Mouse (Mus musculus): Measurements from ENCODE around the gene Lamtor5. TPM values are rescaled to one million over a fixed set of nuclear protein-coding genes. Genes with fewer than 3 reads are reported as not detected.
A peak's percentile ranks its signal among the peaks of the same experiment; 100 is the strongest.
"Not testable (repeated sequence)": the region's sequence is repeated elsewhere in the genome, so short reads cannot be mapped to it uniquely, and the experiment has no call there.

The Lamtor5 gene
- total RNA-seq, 1 experiment from 2014 or later = 35.3 TPM

GRCm38 (mm10) chr3:107260956-107261850 is 17.5 kb upstream of the Lamtor5 start:
- no peak for ATAC-seq (ENCODE audit: extremely low read depth, insufficient number of reproducible peaks, low FRiP score, poor library complexity, severe bottlenecking)

GRCm38 (mm10) chr3:107261851-107262165 is 16.9 kb upstream of the Lamtor5 start:
- no peak for ATAC-seq (ENCODE audit: extremely low read depth, insufficient number of reproducible peaks, low FRiP score, poor library complexity, severe bottlenecking)

- no peak for ATAC-seq (ENCODE audit: extremely low read depth, insufficient number of reproducible peaks, low FRiP score, poor library complexity, severe bottlenecking)
These were observed 11.8 kb upstream of the Lamtor5 start for GRCm38 (mm10) chr3:107266814-107267345.

- no peak for ATAC-seq (ENCODE audit: extremely low read depth, insufficient number of reproducible peaks, low FRiP score, poor library complexity, severe bottlenecking)
These were observed 6.2 kb upstream of the Lamtor5 start for GRCm38 (mm10) chr3:107272433-107272832.

GRCm38 (mm10) chr3:107273820-107274219 is 4.8 kb upstream of the Lamtor5 start:
- peak; percentile 79 for ATAC-seq (ENCODE audit: extremely low read depth, insufficient number of reproducible peaks, low FRiP score, poor library complexity, severe bottlenecking)

- ATAC-seq (ENCODE audit: extremely low read depth, insufficient number of reproducible peaks, low FRiP score, poor library complexity, severe bottlenecking) = no peak
These were observed 3.3 kb upstream of the Lamtor5 start for GRCm38 (mm10) chr3:107275351-107275750.

GRCm38 (mm10) chr3:107275996-107276395 is 2.7 kb upstream of the Lamtor5 start:
- no peak for ATAC-seq (ENCODE audit: extremely low read depth, insufficient number of reproducible peaks, low FRiP score, poor library complexity, severe bottlenecking)

- ATAC-seq (ENCODE audit: extremely low read depth, insufficient number of reproducible peaks, low FRiP score, poor library complexity, severe bottlenecking) = no peak
These were observed 2.0 kb upstream of the Lamtor5 start for GRCm38 (mm10) chr3:107276626-107277025.

GRCm38 (mm10) chr3:107286123-107286522 is 7.5 kb downstream of the Lamtor5 start:
- no peak for ATAC-seq (ENCODE audit: extremely low read depth, insufficient number of reproducible peaks, low FRiP score, poor library complexity, severe bottlenecking)

GRCm38 (mm10) chr3:107287346-107287745 is 8.7 kb downstream of the Lamtor5 start:
- ATAC-seq (ENCODE audit: extremely low read depth, insufficient number of reproducible peaks, low FRiP score, poor library complexity, severe bottlenecking) = no peak

- no peak for ATAC-seq (ENCODE audit: extremely low read depth, insufficient number of reproducible peaks, low FRiP score, poor library complexity, severe bottlenecking)
These were observed 12.2 kb downstream of the Lamtor5 start, which contains the start of gene Slc16a4 for GRCm38 (mm10) chr3:107290764-107291381. Slc16a4 (plus strand) TSS chr3:107291230.

- ATAC-seq (ENCODE audit: extremely low read depth, insufficient number of reproducible peaks, low FRiP score, poor library complexity, severe bottlenecking) = no peak
These were observed 17.2 kb downstream of the Lamtor5 start for GRCm38 (mm10) chr3:107295672-107296360.

GRCm38 (mm10) chr3:107296917-107297316 is 18.3 kb downstream of the Lamtor5 start:
- not testable (repeated sequence) for ATAC-seq (ENCODE audit: extremely low read depth, insufficient number of reproducible peaks, low FRiP score, poor library complexity, severe bottlenecking)

- no peak for ATAC-seq (ENCODE audit: extremely low read depth, insufficient number of reproducible peaks, low FRiP score, poor library complexity, severe bottlenecking)
These were observed 38.7 kb downstream of the Lamtor5 start for GRCm38 (mm10) chr3:107317338-107317737.

- no peak for ATAC-seq (ENCODE audit: extremely low read depth, insufficient number of reproducible peaks, low FRiP score, poor library complexity, severe bottlenecking)
These were observed 42.5 kb downstream of the Lamtor5 start for GRCm38 (mm10) chr3:107321141-107321540.

- ATAC-seq (ENCODE audit: extremely low read depth, insufficient number of reproducible peaks, low FRiP score, poor library complexity, severe bottlenecking) = no peak
These were observed 43.1 kb downstream of the Lamtor5 start for GRCm38 (mm10) chr3:107321776-107322175.

- ATAC-seq (ENCODE audit: extremely low read depth, insufficient number of reproducible peaks, low FRiP score, poor library complexity, severe bottlenecking) = no peak
These were observed 47.8 kb downstream of the Lamtor5 start for GRCm38 (mm10) chr3:107326442-107326841.

- no peak for ATAC-seq (ENCODE audit: extremely low read depth, insufficient number of reproducible peaks, low FRiP score, poor library complexity, severe bottlenecking)
These were observed 52.1 kb downstream of the Lamtor5 start for GRCm38 (mm10) chr3:107330503-107331424.

GRCm38 (mm10) chr3:107331746-107332126 is 53.1 kb downstream of the Lamtor5 start:
- ATAC-seq (ENCODE audit: extremely low read depth, insufficient number of reproducible peaks, low FRiP score, poor library complexity, severe bottlenecking) = no peak

Measured in neutrophil, adult 5-6 weeks (primary cell).